Mouse (Mus musculus) thymus, adult 2 months (tissue): ENCODE results near the gene Ankrd34b.

ENCODE experiments used
- CTCF ChIP-seq: fragments of 200-500 bp; IDR thresholded peaks from 2 replicates; pipeline ENCODE4 v1.5.1; 2012; ENCODE audit warnings: mild to moderate bottlenecking, control low read depth, low read length, moderate library complexity, borderline replicate concordance; ENCODE audit not compliant: control insufficient read depth, poor library complexity, insufficient read depth; ENCODE audit errors: extremely low read depth
- POLR2A ChIP-seq: fragments of 200-500 bp; IDR thresholded peaks from 2 replicates; pipeline ENCODE4 v1.6.1; 2012; ENCODE audit warnings: mild to moderate bottlenecking, low read length, control low read depth, moderate library complexity; ENCODE audit not compliant: control insufficient read depth, poor library complexity, insufficient read depth; ENCODE audit errors: extremely low read depth

DNA sequence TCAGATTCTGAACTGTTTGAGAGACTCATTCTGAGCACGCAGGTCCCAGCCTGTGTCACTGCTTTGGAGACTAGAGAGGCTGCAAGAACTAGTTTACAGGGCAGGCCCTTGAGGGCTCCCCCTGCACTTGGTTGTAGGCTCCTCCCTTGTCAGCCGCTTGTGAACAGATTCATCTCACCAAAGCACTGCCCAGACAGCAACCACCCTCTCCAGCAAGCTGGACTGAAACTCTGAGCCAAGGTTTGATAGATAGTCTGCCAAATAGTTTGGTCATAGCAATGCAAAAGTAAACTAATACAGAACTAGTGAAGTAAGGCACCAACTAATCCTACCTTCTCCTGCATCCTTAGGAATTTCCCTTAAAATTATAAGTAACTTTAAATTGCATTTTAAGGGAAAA lies 44.5 kb downstream of the Ankrd34b start:
- no peak for TF ChIP-seq CTCF
- no peak for TF ChIP-seq POLR2A
